8 mouse cellular contexts compared by ENCODE assay signal in the genomic region with DNA sequence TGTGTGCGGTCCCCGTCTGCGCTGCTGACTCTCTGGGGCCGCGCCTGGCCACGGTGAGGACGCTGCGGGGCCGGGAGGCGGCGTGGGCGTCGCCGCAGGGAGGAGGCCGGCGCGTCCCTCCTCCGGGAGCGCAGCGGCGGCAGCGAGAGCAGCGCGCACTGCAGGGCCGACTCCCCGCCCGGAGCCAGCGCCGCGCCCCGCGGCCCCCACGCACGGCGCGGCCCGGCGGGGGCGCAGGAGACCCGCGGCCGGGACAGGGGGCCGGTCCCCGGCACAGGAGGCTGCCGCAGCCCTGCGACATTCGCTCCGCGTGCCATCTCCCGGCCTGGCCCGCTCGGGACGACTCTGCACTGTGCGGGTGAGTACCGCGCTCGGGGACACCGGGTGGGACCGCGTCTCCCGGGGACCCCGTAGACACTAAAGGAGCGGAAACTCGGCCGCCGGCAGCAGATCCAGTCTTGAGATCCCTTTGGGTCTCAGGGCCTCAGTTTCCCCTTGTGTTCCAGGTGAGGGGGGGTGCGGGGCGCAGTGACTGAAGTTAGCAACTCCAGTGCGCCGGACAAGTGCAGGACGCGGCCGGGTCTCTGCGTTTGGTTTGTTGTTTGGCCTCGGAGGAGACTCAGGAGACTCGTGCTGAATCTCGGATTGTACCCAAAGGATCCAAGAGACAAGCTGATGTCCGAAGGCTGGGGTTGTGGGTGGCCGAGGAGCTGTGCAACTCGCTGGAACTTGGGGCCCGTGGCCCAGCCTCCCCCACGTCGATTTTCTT. TPM values are rescaled to one million over a fixed set of nuclear protein-coding genes. Genes with fewer than 3 reads are reported as not detected.
A peak's percentile ranks its signal among the peaks of the same experiment; 100 is the strongest.
DNase-seq lines count a peak whose midpoint lies in the region; ATAC-seq lines count a peak whose summit lies in the region.

A gene (plus strand): TSS at position 126 of the 769 bp plus-strand sequence.

- H3K4me1 ChIP-seq in kidney, embryonic 14.5 days (ENCODE audit: control insufficient read depth, insufficient read depth, low read length): peaks cover 14% of the 10 kb centered on the region; the same call in 1 of the 2 replicates
- no peaks in the 10 kb centered on the region for H3K4me1 ChIP-seq in brown adipose tissue, adult 24 weeks (ENCODE audit: control insufficient read depth, insufficient read depth, insufficient read length, low read length)
- no peaks in the 10 kb centered on the region for H3K4me1 ChIP-seq in liver, embryonic 13.5 days (replicated peaks)

- WGBS in kidney, embryonic 14.5 days: under 1% methylated on average over 57 of the region's 83 CpGs
- WGBS in liver, embryonic 13.5 days (ENCODE audit: insufficient replicate concordance): 2% methylated on average over 73 of the region's 83 CpGs

- no peaks in the 10 kb centered on the region for H3K9me3 ChIP-seq in kidney, embryonic 14.5 days (ENCODE audit: control insufficient read depth, low read length)
- no peaks in the 10 kb centered on the region for H3K9me3 ChIP-seq in liver, embryonic 13.5 days (replicated peaks)

- DNase-seq in kidney, adult 8-10 months: no peak
- no peak for DNase-seq in gonadal fat pad, adult 2 months (ENCODE audit: low read depth)
- no peak for DNase-seq in liver, embryonic 13.5 days
- DNase-seq in right cerebral cortex, postnatal 10 days (ENCODE audit: low spot score in 2 of 2): no peak
- no peak for DNase-seq in layer of hippocampus, adult 9-10 months (ENCODE audit: low spot score)
- DNase-seq in right cerebral cortex, postnatal 36 days (ENCODE audit: low spot score in 2 of 2): no peak

- ATAC-seq in kidney, embryonic 14.5 days (ENCODE audit: low FRiP score, low TSS enrichment): peak; percentile 57
- ATAC-seq in liver, embryonic 13.5 days (ENCODE audit: low read depth): no peak

- H3K4me2 ChIP-seq in kidney, embryonic 14.5 days (replicated peaks; ENCODE audit: low read depth, low read length): peak within 1 kb of the TSS; percentile 97
- H3K4me2 ChIP-seq in liver, embryonic 13.5 days: peak within 1 kb of the TSS; percentile 47

- H3K27me3 ChIP-seq in kidney, embryonic 14.5 days (ENCODE audit: control insufficient read depth, insufficient read depth, low read length): peaks cover 14% of the 10 kb centered on the region
- H3K27me3 ChIP-seq in liver, embryonic 13.5 days: peaks cover 59% of the 10 kb centered on the region

- H3K4me3 ChIP-seq in kidney, embryonic 14.5 days (ENCODE audit: low read length): peak within 1 kb of the TSS; percentile 59
- peak within 1 kb of the TSS; percentile 64 for H3K4me3 ChIP-seq in brown adipose tissue, adult 24 weeks (ENCODE audit: insufficient read depth, low read depth, low read length)
- peak within 1 kb of the TSS; percentile 30 for H3K4me3 ChIP-seq in liver, embryonic 13.5 days (replicated peaks)

- H3K27ac ChIP-seq in kidney, embryonic 14.5 days (ENCODE audit: low read depth, low read length): peak within 1 kb of the TSS; percentile 15; the same call in 1 of the 2 replicates
- H3K27ac ChIP-seq in brown adipose tissue, adult 24 weeks (replicated peaks; ENCODE audit: low read depth, low read length): no peak within 1 kb of the TSS
- no peak within 1 kb of the TSS for H3K27ac ChIP-seq in liver, embryonic 13.5 days

- peak within 1 kb of the TSS; percentile 60 for H3K9ac ChIP-seq in kidney, embryonic 14.5 days (ENCODE audit: low read depth, low read length)
- no peak within 1 kb of the TSS for H3K9ac ChIP-seq in liver, embryonic 13.5 days

- H3K36me3 ChIP-seq in kidney, embryonic 14.5 days (ENCODE audit: control insufficient read depth, insufficient read depth, low read length): no peaks in the 10 kb centered on the region
- H3K36me3 ChIP-seq in liver, embryonic 13.5 days: no peaks in the 10 kb centered on the region

RNA-seq across cellular contexts. Expression of the gene that starts here (rescaled TPM):
- 7.0 and 10.4 TPM in 2 replicates for polyA plus RNA-seq in kidney, embryonic 14.5 days (2014; fragmentation: Nextera tagmentation; extraction: Ambion mirVana)
- polyA plus RNA-seq in brown adipose tissue, adult 24 weeks (2012; ENCODE audit: insufficient read depth, insufficient read length, missing spikeins): 1.4 and 4.3 TPM in 2 replicates
- 29.5 and 30.3 TPM in 2 replicates for polyA plus RNA-seq in gonadal fat pad, adult 2 months (2012; rRNA removed)
- 0.13 and 0.23 TPM in 2 replicates for polyA plus RNA-seq in liver, embryonic 13.5 days (2015; fragmentation: Nextera tagmentation; extraction: Ambion mirVana)
